Mouse (Mus musculus) megakaryocyte, embryonic 14.5 days (primary cell): ENCODE data around the gene Man1a2.

Source experiments
- FLI1 ChIP-seq: IDR thresholded peaks from 2 replicates; pipeline ENCODE4 v1.6.1; 2012; ENCODE audit warnings: low read length, inconsistent platforms, mixed read lengths
- GATA1 ChIP-seq: IDR thresholded peaks from 3 replicates; pipeline ENCODE4 v1.6.1; 2012; ENCODE audit warnings: mixed read lengths, low read length, inconsistent platforms, borderline replicate concordance

GRCm38 (mm10) chr3:100530919-100531318 is 154.4 kb downstream of the Man1a2 start:
- TF ChIP-seq GATA1 (no peak), FLI1 (no peak)
